Mouse (Mus musculus) liver, embryonic 15.5 days (tissue): ENCODE measurements around the gene Fubp1. TPM values are rescaled to one million over a fixed set of nuclear protein-coding genes. Genes with fewer than 3 reads are reported as not detected.
A peak's percentile ranks its signal among the peaks of the same experiment; 100 is the strongest.
"Not testable (repeated sequence)": the region's sequence is repeated elsewhere in the genome, so short reads cannot be mapped to it uniquely, and the experiment has no call there.

ENCODE experiments used
- ATAC-seq: fragments of 200-750 bp; cut with Nextera tagmentation; 2 replicates; pipeline ENCODE4 v1.8.0; 2017; ENCODE audit warnings: moderate number of reproducible peaks, mild to moderate bottlenecking, moderate library complexity; ENCODE audit not compliant: insufficient read depth
- H3K27ac ChIP-seq: fragments of 300-500 bp; sonication (generic); replicated peaks from 2 replicates; pipeline ENCODE4 v1.5.1; 2015; ENCODE audit warnings: mild to moderate bottlenecking, inconsistent platforms
- H3K27me3 ChIP-seq: fragments of 300-500 bp; sonication (generic); 2 replicates; pipeline ENCODE4 v1.6.1; 2015; ENCODE audit warnings: mild to moderate bottlenecking, inconsistent platforms
- H3K36me3 ChIP-seq: fragments of 300-500 bp; sonication (generic); replicated peaks from 2 replicates; pipeline ENCODE4 v1.6.1; 2015; ENCODE audit warnings: moderate library complexity, mild to moderate bottlenecking, inconsistent platforms
- H3K4me1 ChIP-seq: fragments of 300-500 bp; sonication (generic); replicated peaks from 2 replicates; pipeline ENCODE4 v1.6.1; 2015; ENCODE audit warnings: inconsistent platforms
- H3K4me2 ChIP-seq: fragments of 300-500 bp; sonication (generic); 2 replicates; pipeline ENCODE4 v1.6.1; 2015; ENCODE audit warnings: moderate library complexity, mild to moderate bottlenecking, inconsistent platforms
- H3K4me3 ChIP-seq: fragments of 300-500 bp; sonication (generic); replicated peaks from 2 replicates; pipeline ENCODE4 v1.5.1; 2015; ENCODE audit warnings: mild to moderate bottlenecking, inconsistent platforms
- H3K9ac ChIP-seq: fragments of 300-500 bp; sonication (generic); 2 replicates; pipeline ENCODE4 v1.6.1; 2015; ENCODE audit warnings: moderate library complexity, mild to moderate bottlenecking, inconsistent platforms
- H3K9me3 ChIP-seq: fragments of 300-500 bp; sonication (generic); replicated peaks from 2 replicates; pipeline ENCODE4 v1.6.1; 2016; ENCODE audit warnings: inconsistent platforms
- WGBS: fragments of 180-500 bp; shearing (Covaris S2); methylation state at CpG from one replicate; pipeline ENCODE4 v1.1.7; 2015; ENCODE audit warnings: mixed read lengths; ENCODE audit not compliant: insufficient replicate concordance; 5-methylcytosine and 5-hydroxymethylcytosine counted together
- polyA plus RNA-seq: library from polyadenylated mRNA; unstranded; fragments of >200 nt; fragmentation: Nextera tagmentation; extraction: Ambion mirVana; gene quantifications from 2 replicates; pipeline ENCODE4 v1.2.1, GENCODE M21; 2015

Fubp1 gene
- polyA plus RNA-seq, 1 experiment from 2014 or later: 57.1 TPM

DNA sequence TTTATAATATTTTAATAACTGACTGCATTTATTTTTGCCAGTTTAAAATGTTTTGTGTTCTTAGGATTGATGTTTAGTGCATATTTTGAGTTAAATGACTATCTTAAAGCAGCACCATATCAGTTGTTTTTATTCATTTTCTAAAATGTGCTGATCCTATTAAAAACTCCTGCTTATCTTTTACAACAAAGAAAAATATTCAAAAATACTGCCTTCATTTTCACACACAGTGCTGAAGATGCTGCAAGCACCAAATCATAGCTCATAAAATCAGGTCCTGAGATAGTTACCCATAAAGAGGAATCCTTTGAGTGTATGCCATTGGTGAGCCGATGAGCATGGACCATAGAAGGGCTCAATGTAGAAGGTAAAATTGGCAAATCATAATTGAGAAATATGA lies 25.0 kb downstream of the Fubp1 start:
- Histone ChIP-seq H3K9ac (no peak overlapping the region), H3K4me3 (no peak overlapping the region), H3K4me2 (no peak overlapping the region), H3K9me3 (no peaks in the 10 kb centered on the region), H3K27me3 (no peaks in the 10 kb centered on the region), H3K36me3 (peaks cover 70% of the 10 kb centered on the region), H3K27ac (no peak overlapping the region), H3K4me1 (peaks cover 16% of the 10 kb centered on the region; the same call in 1 of the 2 replicates)
- WGBS: 90% methylated on average over 1 of the region's 1 CpGs
- ATAC-seq: no peak

DNA sequence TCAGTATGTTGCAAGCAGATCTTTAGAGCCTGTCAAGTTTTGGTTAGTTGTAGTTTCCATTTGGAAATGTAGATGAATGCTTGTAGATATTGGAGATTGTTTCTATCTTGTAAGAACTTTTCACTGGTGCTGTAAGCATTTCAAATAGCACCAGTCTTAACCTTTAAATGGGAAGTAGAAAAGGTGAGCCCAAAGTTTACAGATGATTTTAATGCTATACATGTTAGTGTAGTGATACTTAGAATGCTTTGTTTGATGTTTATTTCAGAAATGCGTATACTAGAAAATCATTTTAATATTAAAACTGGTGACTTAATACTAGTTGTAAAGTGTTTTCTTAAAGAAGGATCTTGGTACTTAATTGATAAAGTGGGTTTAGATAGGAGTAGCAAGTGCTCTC lies 25.6 kb downstream of the Fubp1 start:
- WGBS: 94% methylated on average over 1 of the region's 1 CpGs

DNA sequence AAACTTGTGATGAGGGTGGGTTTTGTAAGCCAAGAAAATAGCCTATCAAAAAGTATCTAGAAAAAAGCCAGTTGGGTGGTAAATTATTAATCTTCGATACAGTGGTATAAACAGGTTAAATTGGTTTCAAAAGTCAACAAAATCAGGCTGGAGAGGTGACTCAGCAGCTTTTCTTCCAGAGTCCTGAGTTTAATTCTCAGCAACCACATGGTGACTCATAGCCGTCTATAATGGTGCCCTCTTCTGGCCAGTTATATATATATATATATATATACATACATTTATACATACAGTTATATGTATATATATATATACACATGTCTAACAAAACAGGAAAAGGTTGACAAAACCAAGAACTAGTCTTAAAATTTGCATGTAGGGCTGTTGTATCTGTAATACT lies 28.6 kb downstream of the Fubp1 start:
- peak; percentile 61 for ATAC-seq
- 39% methylated on average over 2 of the region's 2 CpGs for WGBS
- no peaks in the 10 kb centered on the region for H3K9me3 ChIP-seq
- no peak overlapping the region for H3K4me2 ChIP-seq
- H3K4me3 ChIP-seq: no peak overlapping the region
- no peaks in the 10 kb centered on the region for H3K27me3 ChIP-seq
- H3K4me1 ChIP-seq: 0 out of 2 replicates have a peak, but pooled peaks cover 3% of the 10 kb centered on the region
- peaks cover 43% of the 10 kb centered on the region for H3K36me3 ChIP-seq
- no peak overlapping the region for H3K9ac ChIP-seq
- no peak overlapping the region for H3K27ac ChIP-seq

More for the DNA sequence above, 25.6 kb downstream of the Fubp1 start:
- no peaks in the 10 kb centered on the region for H3K27me3 ChIP-seq
- no peaks in the 10 kb centered on the region for H3K9me3 ChIP-seq
- peaks cover 65% of the 10 kb centered on the region for H3K36me3 ChIP-seq
- H3K4me2 ChIP-seq: no peak overlapping the region
- H3K9ac ChIP-seq: no peak overlapping the region
- ATAC-seq: no peak
- H3K4me3 ChIP-seq: no peak overlapping the region
- no peak overlapping the region for H3K27ac ChIP-seq
- H3K4me1 ChIP-seq: peaks cover 11% of the 10 kb centered on the region; the same call in 1 of the 2 replicates

DNA sequence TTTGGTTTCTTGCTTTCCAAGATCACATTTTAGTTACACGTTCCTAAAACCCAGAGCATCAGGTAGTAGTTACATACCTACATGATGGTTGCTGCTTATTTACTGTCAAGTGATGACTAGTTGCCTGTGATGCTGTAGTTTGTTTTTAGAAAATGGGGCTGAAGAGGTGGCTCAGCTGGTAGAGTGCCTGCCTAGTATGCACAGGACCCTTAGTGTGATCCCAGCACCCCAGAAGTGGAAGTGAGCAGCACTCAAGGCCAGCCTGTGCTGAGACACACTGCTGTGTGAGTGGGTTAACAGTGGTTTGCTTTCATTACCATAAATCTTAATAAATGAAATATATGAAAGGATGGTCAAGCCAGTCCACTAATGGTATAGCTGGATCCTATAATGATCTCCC lies 29.4 kb downstream of the Fubp1 start:
- H3K27me3 ChIP-seq: no peaks in the 10 kb centered on the region
- H3K4me3 ChIP-seq: no peak overlapping the region
- H3K9ac ChIP-seq: no peak overlapping the region
- H3K9me3 ChIP-seq: no peaks in the 10 kb centered on the region
- no peak for ATAC-seq
- H3K4me1 ChIP-seq: 0 out of 2 replicates have a peak, but pooled peaks cover 3% of the 10 kb centered on the region
- H3K4me2 ChIP-seq: no peak overlapping the region
- 100% methylated on average over 1 of the region's 1 CpGs for WGBS
- no peak overlapping the region for H3K27ac ChIP-seq
- peaks cover 36% of the 10 kb centered on the region for H3K36me3 ChIP-seq

DNA sequence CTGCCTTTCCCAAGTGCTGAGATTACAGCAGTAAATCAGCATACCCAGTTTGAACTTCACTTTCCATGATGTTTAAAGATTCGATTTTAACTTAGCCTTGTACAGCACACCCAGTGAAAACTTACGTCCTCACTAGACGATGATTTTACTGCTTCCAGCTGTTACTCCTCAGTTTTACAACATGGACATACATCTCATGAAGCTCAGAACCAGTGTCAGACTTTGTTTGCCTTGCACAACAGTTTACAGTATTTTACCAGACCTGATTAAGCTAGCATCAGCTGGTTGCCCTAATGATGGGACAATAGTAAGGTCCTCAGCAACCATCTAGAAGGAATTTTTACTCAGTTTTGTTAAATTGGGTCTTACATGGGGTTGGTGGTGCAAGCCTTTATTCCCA lies 30.9 kb downstream of the Fubp1 start:
- 76% methylated on average over 3 of the region's 3 CpGs for WGBS
- H3K4me2 ChIP-seq: no peak overlapping the region
- 0 out of 2 replicates have a peak, but pooled peaks cover 3% of the 10 kb centered on the region for H3K4me1 ChIP-seq
- H3K4me3 ChIP-seq: no peak overlapping the region
- peaks cover 30% of the 10 kb centered on the region for H3K36me3 ChIP-seq
- no peaks in the 10 kb centered on the region for H3K9me3 ChIP-seq
- no peak for ATAC-seq
- H3K27me3 ChIP-seq: no peaks in the 10 kb centered on the region
- no peak overlapping the region for H3K9ac ChIP-seq
- no peak overlapping the region for H3K27ac ChIP-seq

DNA sequence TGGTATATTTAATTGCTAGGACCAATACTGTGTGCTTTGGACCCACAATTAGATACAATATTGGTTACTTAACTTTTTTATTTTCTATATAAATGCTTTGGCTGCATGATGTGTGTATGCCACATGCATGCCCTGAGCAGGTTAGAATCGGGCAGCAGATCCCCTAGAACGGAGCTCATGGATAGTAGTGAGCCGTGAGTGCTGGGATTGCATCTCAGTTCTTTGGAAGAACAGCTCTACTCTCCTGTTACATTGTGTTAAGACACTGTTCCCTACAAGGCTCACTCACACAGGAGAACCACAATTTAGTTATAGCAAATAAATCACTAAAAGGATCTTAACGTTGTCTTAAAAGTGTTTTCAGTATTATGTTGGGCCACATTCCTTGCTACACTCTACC lies 33.1 kb downstream of the Fubp1 start:
- peaks cover 16% of the 10 kb centered on the region for H3K36me3 ChIP-seq
- no peak overlapping the region for H3K4me3 ChIP-seq
- H3K4me2 ChIP-seq: no peak overlapping the region
- no peak for ATAC-seq
- no peak overlapping the region for H3K9ac ChIP-seq
- no peak overlapping the region for H3K27ac ChIP-seq
- H3K9me3 ChIP-seq: no peaks in the 10 kb centered on the region
- 71% methylated on average over 4 of the region's 4 CpGs for WGBS
- no peaks in the 10 kb centered on the region for H3K27me3 ChIP-seq
- 0 out of 2 replicates have a peak, but pooled peaks cover 3% of the 10 kb centered on the region for H3K4me1 ChIP-seq

DNA sequence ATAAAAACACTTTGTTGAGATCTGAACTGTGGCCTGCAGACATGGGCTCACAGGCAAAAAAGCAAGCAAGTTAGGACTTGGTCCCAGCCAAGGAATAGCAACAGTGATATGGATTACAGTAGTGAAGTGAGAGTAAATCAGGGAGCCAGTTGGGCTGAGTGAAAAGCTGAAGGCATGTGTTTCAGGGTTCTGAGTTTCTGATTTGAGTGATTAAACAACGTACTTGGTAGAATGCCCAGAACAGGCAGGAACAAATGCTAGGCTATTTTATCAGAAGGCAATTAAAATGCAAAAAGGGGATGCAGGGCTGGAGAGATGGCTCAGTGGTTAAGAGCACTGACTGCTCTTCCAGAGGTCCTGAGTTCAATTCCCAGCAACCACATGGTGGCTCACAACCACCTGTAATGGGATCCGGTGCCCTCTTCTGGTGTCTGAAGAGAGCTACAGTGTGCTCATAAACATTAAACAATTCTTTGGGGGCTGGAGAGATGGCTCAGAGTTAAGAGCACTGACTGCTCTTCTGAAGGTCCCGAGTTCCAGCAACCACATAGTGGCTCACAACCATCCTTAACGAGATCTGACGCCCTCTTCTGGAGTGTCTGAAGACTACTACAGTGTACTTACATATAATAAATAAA lies 35.2 kb downstream of the Fubp1 start:
- no peaks in the 10 kb centered on the region for H3K9me3 ChIP-seq
- no peak for ATAC-seq
- no peaks in the 10 kb centered on the region for H3K27me3 ChIP-seq
- no peak overlapping the region for H3K4me3 ChIP-seq
- 69% methylated on average over 5 of the region's 5 CpGs for WGBS
- 0 out of 2 replicates have a peak, but pooled peaks cover 4% of the 10 kb centered on the region for H3K36me3 ChIP-seq
- no peak overlapping the region for H3K9ac ChIP-seq
- H3K4me1 ChIP-seq: no peaks in the 10 kb centered on the region
- H3K27ac ChIP-seq: no peak overlapping the region
- H3K4me2 ChIP-seq: no peak overlapping the region

DNA sequence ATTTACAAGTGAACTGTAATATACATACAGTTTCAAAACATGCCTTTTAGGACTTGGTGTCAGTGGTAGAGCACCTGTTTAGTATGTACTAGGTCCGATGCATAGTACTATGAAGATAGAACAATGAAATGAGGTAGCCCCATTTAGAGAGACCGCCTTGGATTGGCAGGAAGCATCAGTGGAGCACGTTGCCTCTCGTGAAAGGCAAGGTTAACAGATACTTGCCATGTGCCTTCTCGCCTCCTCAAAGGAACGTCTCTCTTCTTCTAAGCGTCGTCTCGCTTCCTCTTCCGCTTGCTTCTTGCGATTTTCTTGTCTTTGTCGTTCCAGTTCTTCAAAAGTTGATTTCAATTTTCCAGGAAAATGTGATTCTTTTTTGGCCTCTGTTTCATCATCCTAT lies 37.5 kb downstream of the Fubp1 start:
- no peak for ATAC-seq
- Histone ChIP-seq H3K4me1 (no peaks in the 10 kb centered on the region), H3K9me3 (no peaks in the 10 kb centered on the region), H3K36me3 (0 out of 2 replicates have a peak, but pooled peaks cover 4% of the 10 kb centered on the region), H3K4me2 (no peak overlapping the region), H3K27me3 (no peaks in the 10 kb centered on the region), H3K9ac (no peak overlapping the region), H3K4me3 (no peak overlapping the region), H3K27ac (no peak overlapping the region)
- 75% methylated on average over 12 of the region's 12 CpGs for WGBS

DNA sequence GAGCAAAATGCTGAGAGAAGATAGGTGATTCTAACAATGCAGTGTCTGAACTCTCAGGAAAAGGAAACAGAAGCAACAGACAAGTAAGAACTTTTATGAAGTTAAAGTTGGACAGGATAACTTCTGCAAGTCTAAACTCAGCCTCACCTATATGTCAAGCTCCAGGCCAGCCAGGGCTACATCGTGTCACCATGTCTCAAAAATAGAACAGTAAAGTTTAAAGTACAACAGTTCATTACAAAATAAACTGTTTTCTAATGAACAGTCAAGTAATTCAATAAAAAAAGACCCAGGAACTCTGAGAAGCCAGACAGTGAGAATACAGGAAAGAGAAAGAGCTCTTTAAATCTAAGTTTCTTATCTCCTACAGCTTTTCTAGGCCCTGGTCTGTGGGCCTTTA lies 40.3 kb downstream of the Fubp1 start:
- H3K9ac ChIP-seq: no peak overlapping the region
- no peak overlapping the region for H3K4me2 ChIP-seq
- no peaks in the 10 kb centered on the region for H3K27me3 ChIP-seq
- no peak overlapping the region for H3K27ac ChIP-seq
- 72% methylated on average over 1 of the region's 1 CpGs for WGBS
- H3K36me3 ChIP-seq: 0 out of 2 replicates have a peak, but pooled peaks cover 2% of the 10 kb centered on the region
- H3K9me3 ChIP-seq: no peaks in the 10 kb centered on the region
- ATAC-seq: no peak
- no peaks in the 10 kb centered on the region for H3K4me1 ChIP-seq
- no peak overlapping the region for H3K4me3 ChIP-seq

DNA sequence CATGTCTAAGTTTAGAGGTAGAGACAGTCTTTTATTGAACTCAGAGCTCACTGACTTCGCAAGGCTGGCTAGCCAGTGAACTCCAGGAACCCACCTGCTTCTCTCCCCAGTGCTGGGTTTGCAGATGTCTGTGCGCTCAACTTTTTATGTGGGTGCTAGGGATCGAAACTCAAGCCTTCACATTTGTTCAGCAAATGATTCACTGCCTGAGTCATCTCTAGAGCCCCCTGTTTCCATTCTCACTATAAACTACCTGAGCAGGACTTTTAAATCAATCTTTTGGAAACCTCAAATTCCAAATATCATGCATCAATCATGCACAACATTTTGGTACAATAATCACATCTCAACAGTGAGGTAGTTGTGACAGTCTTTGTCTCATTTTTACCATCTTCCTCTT lies 47.3 kb downstream of the Fubp1 start:
- H3K27me3 ChIP-seq: peaks cover 27% of the 10 kb centered on the region
- peaks cover 12% of the 10 kb centered on the region; the same call in 1 of the 2 replicates for H3K4me1 ChIP-seq
- 67% methylated on average over 3 of the region's 3 CpGs for WGBS
- no peak overlapping the region for H3K4me2 ChIP-seq
- H3K9me3 ChIP-seq: no peaks in the 10 kb centered on the region
- H3K4me3 ChIP-seq: no peak overlapping the region
- no peak overlapping the region for H3K9ac ChIP-seq
- H3K36me3 ChIP-seq: no peaks in the 10 kb centered on the region
- H3K27ac ChIP-seq: no peak overlapping the region
- ATAC-seq: no peak

DNA sequence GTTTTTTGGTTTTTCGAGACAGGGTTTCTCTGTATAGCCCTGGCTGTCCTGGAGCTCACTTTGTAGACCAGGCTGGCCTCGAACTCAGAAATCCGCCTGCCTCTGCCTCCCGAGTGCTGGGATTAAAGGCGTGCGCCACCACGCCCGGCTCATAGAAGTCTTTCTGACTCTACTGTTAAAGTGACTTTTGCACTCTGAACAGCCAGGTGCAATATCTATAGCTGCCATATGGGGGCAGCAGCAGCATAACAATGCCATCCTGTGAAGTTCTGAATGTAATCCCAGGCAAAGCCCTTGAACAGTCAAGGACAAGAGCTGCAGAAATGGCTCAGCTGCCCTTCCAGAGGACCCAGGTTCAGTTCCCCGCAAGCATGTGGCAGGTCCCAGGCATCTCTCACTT lies 49.2 kb downstream of the Fubp1 start:
- 6% methylated on average over 8 of the region's 9 CpGs for WGBS
- Histone ChIP-seq H3K4me1 (peaks cover 15% of the 10 kb centered on the region), H3K27me3 (peaks cover 46% of the 10 kb centered on the region)
- H3K9me3 ChIP-seq, H3K4me3 ChIP-seq, H3K9ac ChIP-seq, H3K4me2 ChIP-seq, H3K27ac ChIP-seq, H3K36me3 ChIP-seq: not testable (repeated sequence)
- peak; percentile 31; the same call in 1 of the 2 replicates for ATAC-seq

DNA sequence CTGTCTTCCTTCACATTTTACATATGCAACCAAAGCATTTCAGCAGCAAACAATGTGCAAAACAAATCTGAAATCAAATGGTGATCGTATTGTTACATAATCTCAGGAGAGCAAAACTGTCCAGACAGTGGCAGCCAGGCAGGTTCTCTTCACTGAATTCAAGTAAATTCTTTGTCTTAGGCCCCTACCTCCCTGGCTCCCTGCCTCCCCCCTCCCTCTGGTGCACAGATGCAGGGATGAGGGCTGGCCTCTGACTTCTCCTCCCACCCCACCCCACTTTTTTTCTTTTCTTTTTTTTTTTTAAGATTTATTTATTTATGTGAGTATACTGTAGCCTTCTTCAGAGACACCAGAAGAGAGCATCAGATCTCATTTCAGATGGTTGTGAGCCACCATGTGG lies 50.1 kb downstream of the Fubp1 start:
- ATAC-seq: no peak
- Histone ChIP-seq H3K4me2 (no peak overlapping the region), H3K9me3 (no peaks in the 10 kb centered on the region), H3K36me3 (no peaks in the 10 kb centered on the region), H3K4me3 (no peak overlapping the region), H3K4me1 (peaks cover 24% of the 10 kb centered on the region), H3K27ac (no peak overlapping the region), H3K27me3 (peaks cover 55% of the 10 kb centered on the region), H3K9ac (no peak overlapping the region)
- WGBS: 93% methylated on average over 1 of the region's 1 CpGs
